Mouse (Mus musculus): ENCODE measurements around the gene Podnl1. TPM values are rescaled to one million over a fixed set of nuclear protein-coding genes. Genes with fewer than 3 reads are reported as not detected.

The Podnl1 gene
- polyA plus RNA-seq, 1 experiment from 2014 or later = 0.44 TPM

DNA sequence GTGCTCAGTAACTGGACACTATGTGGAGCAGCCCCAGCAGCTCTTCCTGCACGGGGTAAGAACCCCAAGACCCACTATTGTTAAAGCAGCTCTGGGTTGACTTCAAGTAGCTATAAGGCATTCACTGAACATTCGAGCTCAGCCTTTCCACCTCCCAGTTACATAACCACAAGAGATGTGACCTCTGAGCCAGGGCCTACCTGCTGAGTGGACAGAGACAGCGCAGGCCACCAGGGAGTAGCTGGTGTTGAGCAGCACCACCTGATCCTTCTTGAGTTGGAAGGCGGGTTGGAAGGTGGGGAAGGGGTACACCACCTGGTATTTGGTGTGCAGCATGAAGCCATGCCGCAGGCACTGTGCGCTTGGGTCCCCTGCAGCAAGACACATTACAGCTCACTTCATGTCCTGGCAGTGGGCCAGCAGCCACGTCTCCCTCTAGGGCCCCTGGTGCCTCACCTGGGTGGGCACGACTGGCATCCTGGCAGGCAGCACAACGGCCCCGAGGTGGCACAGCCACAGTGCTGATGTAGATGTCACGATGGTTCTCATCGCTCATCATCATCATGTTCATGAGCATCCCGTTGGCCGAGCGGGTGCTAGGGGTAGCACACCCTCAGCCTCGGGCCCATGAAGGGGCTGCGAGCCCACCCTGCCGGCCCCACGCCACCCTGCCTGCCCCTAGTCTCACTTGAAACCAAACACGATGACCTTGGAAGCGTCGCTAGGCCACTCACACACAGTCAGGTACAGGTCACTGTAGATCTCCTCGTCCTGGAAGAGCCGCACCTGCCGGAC, 24.1 kb upstream of the Podnl1 start:
- H3K36me3 ChIP-seq = peaks cover 55% of the 10 kb centered on the region
- no peak overlapping the region for H3K27ac ChIP-seq
- peaks cover 37% of the 10 kb centered on the region for H3K4me1 ChIP-seq (replicated peaks)
- no peak for ATAC-seq
- no peak overlapping the region for H3K4me2 ChIP-seq (replicated peaks)
- H3K9ac ChIP-seq (replicated peaks) = peak overlapping the region; percentile 84; the same call in 1 of the 2 replicates
- no peak overlapping the region for H3K4me3 ChIP-seq (replicated peaks)
- H3K9me3 ChIP-seq = no peaks in the 10 kb centered on the region
- H3K27me3 ChIP-seq = no peaks in the 10 kb centered on the region
- 95% methylated on average over 25 of the region's 25 CpGs for WGBS

DNA sequence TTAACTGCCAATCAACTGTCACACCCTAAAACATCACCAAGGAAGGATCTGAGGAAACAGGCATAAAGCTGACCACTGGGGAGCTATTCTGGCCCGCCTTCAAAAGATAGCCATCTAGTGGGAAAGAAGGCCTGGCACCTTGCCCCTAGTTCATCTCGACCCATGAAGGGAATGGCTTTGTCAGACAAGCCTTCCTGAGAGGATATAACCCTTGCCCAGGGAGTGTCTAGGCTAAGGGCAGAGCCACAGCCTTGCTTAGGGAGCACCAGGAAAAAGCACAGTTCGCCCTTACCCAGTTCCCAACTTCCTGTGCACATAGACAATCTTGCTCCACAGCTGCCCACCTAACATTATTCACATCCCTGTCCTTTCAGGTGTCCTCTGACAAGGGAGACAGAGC, 22.2 kb upstream of the Podnl1 start:
- Histone ChIP-seq H3K9ac (replicated peaks) (peak overlapping the region; percentile 84), H3K4me3 (replicated peaks) (peak overlapping the region; percentile 64), H3K27ac (peak overlapping the region; percentile 94), H3K27me3 (no peaks in the 10 kb centered on the region), H3K4me2 (replicated peaks) (peak overlapping the region; percentile 90), H3K9me3 (no peaks in the 10 kb centered on the region), H3K4me1 (replicated peaks) (peaks cover 37% of the 10 kb centered on the region), H3K36me3 (peaks cover 36% of the 10 kb centered on the region)
- WGBS = 46% methylated on average over 3 of the region's 3 CpGs
- no peak for ATAC-seq

GRCm38 (mm10) chr8:84104221-84104620, 21.6 kb upstream of the Podnl1 start:
- H3K4me1 ChIP-seq (replicated peaks) = peaks cover 37% of the 10 kb centered on the region
- H3K36me3 ChIP-seq = peaks cover 30% of the 10 kb centered on the region
- peak overlapping the region; percentile 84 for H3K9ac ChIP-seq (replicated peaks)
- WGBS = 0% methylated on average over 22 of the region's 29 CpGs
- ATAC-seq = peak; percentile 85
- H3K27ac ChIP-seq = peak overlapping the region; percentile 94
- peak overlapping the region; percentile 90 for H3K4me2 ChIP-seq (replicated peaks)
- H3K9me3 ChIP-seq = no peaks in the 10 kb centered on the region
- peak overlapping the region; percentile 64 for H3K4me3 ChIP-seq (replicated peaks)
- H3K27me3 ChIP-seq = no peaks in the 10 kb centered on the region

- peak; percentile 97 for ATAC-seq
- Histone ChIP-seq H3K4me2 (replicated peaks) (peak within 1 kb of the TSS; percentile 90), H3K4me3 (replicated peaks) (peak within 1 kb of the TSS; percentile 64), H3K4me1 (replicated peaks) (peaks cover 37% of the 10 kb centered on the region), H3K27ac (peak within 1 kb of the TSS; percentile 94), H3K36me3 (peaks cover 27% of the 10 kb centered on the region), H3K27me3 (no peaks in the 10 kb centered on the region), H3K9ac (replicated peaks) (peak within 1 kb of the TSS; percentile 84), H3K9me3 (no peaks in the 10 kb centered on the region)
- WGBS = 6% methylated on average over 42 of the region's 42 CpGs
Measured at GRCm38 (mm10) chr8:84104697-84105609, 20.8 kb upstream of the Podnl1 start, which contains the start of gene Dcaf15. Gene Dcaf15, minus strand, starts transcription at chr8:84104768.

DNA sequence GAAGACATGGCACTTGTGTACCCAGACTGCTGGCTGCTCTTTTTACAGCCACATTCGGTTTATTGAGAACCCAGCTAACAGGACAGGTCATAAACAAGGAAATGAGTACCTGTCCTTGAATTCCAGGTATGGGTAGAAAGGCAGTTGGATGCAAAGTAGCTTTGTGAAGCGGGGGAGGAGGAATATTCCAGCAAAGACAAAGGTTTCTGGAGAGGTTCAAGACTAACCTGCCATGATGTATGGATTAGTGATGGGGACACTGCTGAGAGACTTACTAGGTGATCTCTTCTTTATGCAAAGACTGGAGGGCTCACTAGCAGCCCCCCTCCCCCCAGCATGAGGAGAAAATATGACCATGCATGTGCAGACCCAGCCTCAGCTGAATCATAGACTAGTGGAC, 20.1 kb upstream of the Podnl1 start:
- peaks cover 37% of the 10 kb centered on the region for H3K4me1 ChIP-seq (replicated peaks)
- H3K4me3 ChIP-seq (replicated peaks) = no peak overlapping the region
- no peaks in the 10 kb centered on the region for H3K9me3 ChIP-seq
- peak overlapping the region; percentile 52; the same call in 1 of the 2 replicates for H3K4me2 ChIP-seq (replicated peaks)
- H3K9ac ChIP-seq (replicated peaks) = peak overlapping the region; percentile 55; the same call in 1 of the 2 replicates
- H3K27ac ChIP-seq = peak overlapping the region; percentile 80
- peaks cover 22% of the 10 kb centered on the region for H3K36me3 ChIP-seq
- no peaks in the 10 kb centered on the region for H3K27me3 ChIP-seq
- ATAC-seq = no peak
- WGBS = 90% methylated on average over 2 of the region's 2 CpGs

- no peak overlapping the region for H3K4me3 ChIP-seq (replicated peaks)
- H3K9ac ChIP-seq (replicated peaks) = no peak overlapping the region
- ATAC-seq = no peak
- 95% methylated on average over 6 of the region's 6 CpGs for WGBS
- no peak overlapping the region for H3K27ac ChIP-seq
- peaks cover 14% of the 10 kb centered on the region for H3K36me3 ChIP-seq
- H3K4me2 ChIP-seq (replicated peaks) = no peak overlapping the region
- H3K27me3 ChIP-seq = no peaks in the 10 kb centered on the region
- H3K4me1 ChIP-seq (replicated peaks) = peaks cover 34% of the 10 kb centered on the region
- no peaks in the 10 kb centered on the region for H3K9me3 ChIP-seq
Measured at GRCm38 (mm10) chr8:84106216-84107040, 19.4 kb upstream of the Podnl1 start.

DNA sequence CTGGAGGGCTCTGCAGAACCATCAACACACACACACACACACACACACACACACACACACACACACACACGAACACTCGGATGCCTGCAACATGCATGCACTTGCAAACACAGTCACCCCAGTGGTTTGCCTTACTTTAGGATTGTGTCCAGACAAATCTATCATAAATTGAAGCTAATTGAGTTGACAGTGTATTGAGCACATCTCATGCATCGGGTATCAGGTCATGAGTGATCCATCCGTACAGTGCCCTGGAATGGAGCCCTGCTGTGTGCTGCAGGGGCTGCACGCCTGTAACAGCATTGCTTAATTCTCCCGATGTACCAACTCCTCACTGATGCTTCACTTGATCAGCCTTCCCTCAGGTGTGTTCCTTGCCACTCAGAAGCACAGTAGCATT, 10.1 kb upstream of the Podnl1 start:
- H3K36me3 ChIP-seq = no peaks in the 10 kb centered on the region
- no peak for ATAC-seq
- no peak overlapping the region for H3K4me3 ChIP-seq (replicated peaks)
- 0 out of 2 replicates have a peak, but pooled peaks cover 3% of the 10 kb centered on the region for H3K9me3 ChIP-seq
- 83% methylated on average over 6 of the region's 6 CpGs for WGBS
- H3K27ac ChIP-seq = no peak overlapping the region
- H3K4me2 ChIP-seq (replicated peaks) = no peak overlapping the region
- H3K27me3 ChIP-seq = no peaks in the 10 kb centered on the region
- no peak overlapping the region for H3K9ac ChIP-seq (replicated peaks)
- H3K4me1 ChIP-seq (replicated peaks) = no peaks in the 10 kb centered on the region

- 0 out of 2 replicates have a peak, but pooled peaks cover 4% of the 10 kb centered on the region for H3K4me1 ChIP-seq (replicated peaks)
- no peak overlapping the region for H3K9ac ChIP-seq (replicated peaks)
- no peak for ATAC-seq
- WGBS = 91% methylated on average over 3 of the region's 3 CpGs
- H3K4me2 ChIP-seq (replicated peaks) = no peak overlapping the region
- no peaks in the 10 kb centered on the region for H3K27me3 ChIP-seq
- H3K4me3 ChIP-seq (replicated peaks) = no peak overlapping the region
- H3K36me3 ChIP-seq = no peaks in the 10 kb centered on the region
- H3K9me3 ChIP-seq = 0 out of 2 replicates have a peak, but pooled peaks cover 3% of the 10 kb centered on the region
- no peak overlapping the region for H3K27ac ChIP-seq
Measured at GRCm38 (mm10) chr8:84122151-84122550, 3.6 kb upstream of the Podnl1 start.

GRCm38 (mm10) chr8:84126742-84127141, 953 bp downstream of the Podnl1 start:
- H3K4me2 ChIP-seq (replicated peaks) = no peak overlapping the region
- H3K9ac ChIP-seq (replicated peaks) = no peak overlapping the region
- WGBS = 73% methylated on average over 2 of the region's 2 CpGs
- H3K27ac ChIP-seq = no peak overlapping the region
- H3K4me3 ChIP-seq (replicated peaks) = no peak overlapping the region
- no peaks in the 10 kb centered on the region for H3K27me3 ChIP-seq
- no peaks in the 10 kb centered on the region for H3K9me3 ChIP-seq
- H3K4me1 ChIP-seq (replicated peaks) = peaks cover 10% of the 10 kb centered on the region; the same call in 1 of the 2 replicates
- ATAC-seq = no peak
- H3K36me3 ChIP-seq = peaks cover 10% of the 10 kb centered on the region; the same call in 1 of the 2 replicates

DNA sequence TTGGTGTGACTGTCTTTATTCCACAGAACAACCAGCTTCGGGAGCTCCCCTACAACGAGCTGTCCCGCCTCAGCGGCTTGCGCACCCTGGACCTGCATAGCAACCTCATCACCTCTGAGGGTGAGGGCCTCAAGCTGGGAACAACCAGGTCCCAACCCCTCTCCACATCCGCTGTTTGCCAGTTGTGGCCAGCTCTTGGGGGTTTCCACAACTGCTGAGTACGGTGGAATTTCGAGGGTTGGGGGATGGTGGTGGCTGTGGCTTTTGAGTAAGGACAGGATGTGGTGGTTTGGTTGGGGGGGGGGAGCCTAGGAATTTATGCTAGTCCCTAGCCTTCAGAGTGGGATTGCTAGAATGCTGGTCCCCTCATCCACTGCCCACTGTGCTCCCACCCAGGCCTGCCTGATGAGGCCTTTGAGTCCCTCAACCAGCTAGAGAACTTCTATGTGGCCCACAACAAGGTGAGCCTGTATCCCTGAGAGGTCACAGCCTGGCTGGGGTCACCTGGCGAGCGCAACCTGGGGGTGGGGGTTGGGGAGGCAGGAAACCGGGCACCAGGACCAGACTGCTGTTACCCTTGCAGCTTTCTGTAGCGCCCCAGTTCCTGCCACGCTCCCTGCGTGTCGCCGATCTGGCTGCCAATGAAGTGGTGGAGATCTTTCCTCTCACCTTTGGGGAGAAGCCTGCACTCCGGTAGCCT, 1.6 kb downstream of the Podnl1 start:
- whole genome bisulfite sequencing = 75% methylated on average over 17 of the region's 17 CpGs
- Histone ChIP-seq H3K4me1 (replicated peaks) (peaks cover 10% of the 10 kb centered on the region; the same call in 1 of the 2 replicates), H3K27me3 (no peaks in the 10 kb centered on the region), H3K4me3 (replicated peaks) (no peak overlapping the region), H3K9ac (replicated peaks) (no peak overlapping the region), H3K4me2 (replicated peaks) (no peak overlapping the region), H3K27ac (no peak overlapping the region), H3K9me3 (no peaks in the 10 kb centered on the region), H3K36me3 (peaks cover 16% of the 10 kb centered on the region)
- ATAC-seq = no peak

- Histone ChIP-seq H3K4me2 (replicated peaks) (no peak overlapping the region), H3K36me3 (peaks cover 25% of the 10 kb centered on the region), H3K9ac (replicated peaks) (no peak overlapping the region; the same call in 1 of the 2 replicates), H3K4me3 (replicated peaks) (no peak overlapping the region), H3K27me3 (no peaks in the 10 kb centered on the region), H3K4me1 (replicated peaks) (peaks cover 10% of the 10 kb centered on the region; the same call in 1 of the 2 replicates), H3K27ac (no peak overlapping the region), H3K9me3 (no peaks in the 10 kb centered on the region)
- WGBS = 76% methylated on average over 8 of the region's 8 CpGs
- ATAC-seq = no peak
Measured at GRCm38 (mm10) chr8:84128277-84128676, 2.5 kb downstream of the Podnl1 start.
